Mouse (Mus musculus) liver (tissue): ENCODE measurements around the gene Rabgap1.
"Not testable (repeated sequence)": the region's sequence is repeated elsewhere in the genome, so short reads cannot be mapped to it uniquely, and the experiment has no call there.

Experiments used
- DNase-seq: peaks from one replicate; pipeline ENCODE4 v3.0.0-alpha.2; 2020; ENCODE audit warnings: mixed read lengths

The Rabgap1 gene

DNA sequence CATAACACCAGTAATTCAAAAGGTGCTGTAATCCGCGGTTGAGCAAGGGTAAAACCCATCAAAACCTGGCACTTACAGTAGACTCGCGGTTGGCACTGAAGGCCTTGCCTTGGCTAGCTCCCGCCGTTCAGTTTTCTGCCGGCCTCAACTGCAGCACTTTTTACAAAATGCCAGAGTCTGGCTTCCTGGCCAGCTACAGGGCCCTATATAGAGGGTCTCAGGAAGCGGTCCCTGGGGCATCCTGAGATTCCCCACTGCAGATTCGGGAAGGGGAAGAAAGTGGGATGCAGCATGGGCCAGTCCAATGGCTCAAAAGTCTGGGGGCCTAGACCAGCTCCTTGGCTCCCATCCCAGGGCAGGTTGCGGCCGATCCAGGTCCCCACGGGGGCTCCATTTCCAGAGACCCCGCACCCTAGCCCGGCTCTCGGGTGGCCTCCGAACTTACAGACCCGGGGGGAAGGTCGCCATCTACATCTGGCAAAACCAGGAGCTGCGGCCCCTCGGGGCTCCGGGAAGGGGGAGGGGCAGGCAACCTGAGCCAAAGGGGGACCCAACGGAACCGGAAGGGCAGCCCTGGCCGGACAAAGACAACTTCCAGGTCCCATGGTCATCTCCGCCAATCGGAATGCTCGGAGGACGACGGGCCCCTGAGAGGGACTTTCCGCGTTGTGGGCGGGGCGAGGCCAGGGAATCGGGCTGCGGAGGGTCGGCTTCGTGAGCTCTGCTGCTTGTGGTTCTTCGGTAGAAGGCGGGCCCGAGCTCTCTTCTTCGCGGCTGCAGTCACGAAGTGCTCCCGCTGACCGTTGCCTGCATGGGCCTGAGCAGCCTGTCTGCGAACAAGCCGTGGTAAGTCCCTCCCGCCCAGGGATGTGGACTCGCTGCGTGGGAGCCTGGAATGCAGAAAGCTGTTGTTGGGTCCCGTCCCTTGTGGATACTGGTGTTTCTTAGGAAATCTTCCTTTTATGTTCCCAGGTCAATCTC lies at the start of gene Rabgap1, which contains the start of the genes Zbtb26 and Zbtb6:
TSS of gene Rabgap1 (plus strand) at position 669 of the 981 bp plus-strand sequence.
TSS of gene Zbtb26 (minus strand) at position 525 of the 981 bp plus-strand sequence.
TSS of gene Zbtb6 (minus strand) at position 561 of the 981 bp plus-strand sequence.
- DNase-seq = peak; percentile 96

DNA sequence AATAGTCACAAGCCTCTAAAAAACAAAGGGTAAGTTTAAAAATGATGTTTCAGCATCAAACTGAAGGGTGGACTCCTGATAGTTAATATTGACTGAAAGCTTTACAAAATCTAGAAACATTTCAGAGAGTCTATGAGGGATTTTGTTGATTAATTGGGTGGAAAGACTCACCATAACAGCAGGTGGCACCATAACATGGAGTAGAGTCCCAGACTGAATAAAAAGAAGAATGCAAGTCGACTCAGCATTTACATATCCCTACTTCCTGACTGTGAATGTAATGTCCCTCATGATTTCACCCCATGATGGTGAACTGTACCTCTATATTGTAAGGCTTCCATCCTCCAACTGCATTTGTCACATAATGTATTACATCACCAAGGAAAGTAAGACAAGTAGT lies 47.5 kb upstream of the Rabgap1 start:
- DNase-seq = no peak

DNA sequence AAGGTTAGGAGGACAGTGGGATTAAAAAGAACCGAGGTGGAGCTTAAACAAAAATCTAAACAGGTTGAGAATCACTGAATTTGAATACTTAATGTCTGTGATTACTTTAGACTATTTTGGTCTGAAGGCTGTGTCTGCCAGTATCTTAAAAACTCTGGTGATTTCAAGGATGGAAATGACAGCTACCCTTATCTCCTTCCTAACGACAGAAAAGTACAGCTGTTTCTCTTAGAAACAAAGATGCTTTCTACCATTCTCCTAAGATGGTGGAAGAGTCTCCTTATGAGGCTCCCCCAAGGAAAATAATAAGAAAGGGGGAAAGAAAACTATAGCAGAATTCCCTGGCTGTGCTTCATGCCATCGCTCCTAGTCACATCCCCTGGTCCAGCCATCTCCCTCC lies 21.2 kb upstream of the Rabgap1 start:
- no peak for DNase-seq

DNA sequence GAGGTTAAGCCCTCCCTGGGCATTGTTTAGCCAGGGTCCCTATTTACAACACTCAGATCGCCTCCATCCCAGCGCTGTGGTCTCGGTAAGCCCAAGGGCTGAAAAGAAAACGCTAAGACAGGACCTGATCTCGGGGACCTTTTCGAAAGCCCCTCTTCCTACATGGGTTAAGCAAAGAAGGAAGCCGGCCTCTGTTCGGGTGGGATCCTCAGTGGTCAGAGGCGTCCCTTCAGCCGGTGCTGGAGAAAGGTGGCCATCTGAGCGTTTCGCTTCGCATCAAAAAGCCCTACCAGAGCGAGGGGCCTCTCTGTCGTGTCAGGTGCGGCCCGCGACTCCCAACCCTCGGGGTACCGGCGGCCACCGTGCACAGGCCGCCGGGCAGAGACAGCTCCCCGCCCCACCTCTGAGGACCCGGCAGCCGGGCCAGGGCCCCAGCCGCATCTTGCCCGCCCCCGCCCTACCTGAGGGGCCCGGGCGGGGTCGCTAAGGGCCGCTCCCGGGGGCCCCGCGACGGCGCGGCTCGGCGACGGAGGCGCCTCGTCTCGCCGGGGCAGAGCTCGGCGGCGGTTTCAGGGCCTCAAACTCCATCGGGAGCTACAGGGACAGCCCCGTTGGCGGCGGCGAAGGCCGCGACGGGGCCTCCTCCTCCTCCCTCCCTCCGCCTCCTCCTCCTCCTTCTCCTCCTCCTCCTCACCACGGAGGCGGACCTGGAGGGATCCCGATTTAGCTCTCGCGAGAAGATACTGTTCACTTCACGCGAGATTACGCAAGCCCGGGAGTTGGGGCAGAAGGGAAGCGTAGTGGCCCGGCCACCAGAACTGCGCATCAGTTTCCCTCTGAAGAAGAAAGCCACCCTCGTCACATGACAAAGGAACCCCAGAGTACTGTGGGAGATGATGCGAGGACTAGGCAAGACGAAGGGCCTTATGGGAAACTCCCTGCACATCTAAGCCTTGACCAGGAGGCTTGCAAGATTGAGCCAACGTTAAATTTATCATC lies 20.5 kb upstream of the Rabgap1 start, which contains the start of gene Rc3h2:
TSS of gene Rc3h2 (minus strand) at position 598 of the 999 bp plus-strand sequence.
- peak; percentile 95 for DNase-seq

DNA sequence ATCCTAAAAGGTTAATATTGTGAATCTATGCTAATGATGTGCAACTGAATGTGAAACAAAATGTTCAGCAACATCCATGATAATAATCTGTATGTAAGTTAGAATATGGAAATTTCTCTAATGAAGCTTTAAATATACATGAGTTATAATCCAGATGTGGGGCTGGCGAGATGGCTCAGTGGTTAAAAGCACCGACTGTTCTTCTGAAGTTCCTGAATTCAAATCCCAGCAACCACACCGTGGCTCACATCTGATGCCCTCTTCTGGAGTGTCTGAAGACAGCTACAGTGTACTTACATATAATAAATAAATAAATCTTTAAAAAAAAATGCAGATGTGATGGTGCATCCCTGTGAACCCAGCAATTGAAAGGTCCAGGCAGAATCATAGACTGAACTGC lies 19.4 kb upstream of the Rabgap1 start:
- DNase-seq = no peak

DNA sequence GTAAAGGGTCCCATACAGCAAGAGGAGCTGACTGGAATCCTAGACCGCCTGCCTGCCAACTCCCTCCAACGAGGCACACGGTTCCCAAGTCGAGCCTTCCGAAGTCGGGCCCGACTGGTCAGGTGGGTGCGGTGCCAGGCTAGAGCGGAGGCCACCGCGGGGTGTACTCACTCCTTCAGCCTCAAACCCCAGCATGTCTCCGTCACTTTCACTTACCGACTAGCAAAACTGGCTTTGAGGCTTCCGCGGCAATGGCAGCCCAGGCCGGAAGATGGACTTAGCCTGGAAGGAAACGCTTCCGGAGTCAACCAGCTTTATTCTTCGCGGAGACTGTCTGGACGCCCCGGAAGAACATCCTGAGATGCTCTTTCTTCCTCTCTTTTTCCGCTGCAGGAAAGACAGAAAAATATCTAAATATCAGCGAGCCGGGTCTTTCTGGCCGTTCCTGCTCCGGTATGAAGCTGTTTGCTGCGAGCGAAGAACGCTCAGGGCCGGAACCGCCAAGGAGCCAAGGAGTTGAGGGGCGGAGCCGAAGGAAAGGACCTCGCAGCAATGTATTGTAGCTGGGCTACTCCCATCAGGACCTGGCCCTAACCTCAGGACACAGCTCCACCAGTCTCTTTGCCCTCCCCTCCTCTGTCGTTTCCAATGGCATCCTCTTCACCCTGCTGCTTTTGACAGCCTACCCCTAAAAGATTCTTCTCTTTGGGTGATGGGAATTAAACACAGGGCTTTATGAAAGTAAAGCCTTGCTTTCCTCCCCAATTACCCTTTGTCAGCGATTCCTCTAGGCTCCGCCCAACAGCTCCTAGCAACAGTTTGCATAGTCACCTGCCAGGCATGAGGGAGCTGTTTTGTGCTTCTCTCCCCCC lies 12.2 kb upstream of the Rabgap1 start:
- DNase-seq = peak; percentile 84

DNA sequence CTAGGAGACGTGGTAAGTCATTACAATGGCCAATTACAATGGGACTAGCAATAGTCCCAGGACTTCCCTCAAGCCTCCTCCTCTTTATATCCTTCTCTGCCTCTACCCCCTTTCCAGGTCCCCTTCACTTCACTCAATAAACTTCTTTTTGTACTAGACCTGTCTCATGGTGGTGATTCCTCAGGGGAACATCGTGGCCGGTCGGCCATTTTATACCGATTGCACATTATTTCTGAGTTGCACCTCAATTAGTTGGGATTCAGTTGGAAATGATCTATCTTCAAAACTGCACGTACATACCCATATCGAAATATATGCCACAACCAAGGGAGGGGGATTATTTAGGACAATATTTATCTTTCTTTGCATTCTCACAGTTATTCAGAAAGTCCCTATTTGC lies 11.5 kb upstream of the Rabgap1 start:
- DNase-seq = no peak

DNA sequence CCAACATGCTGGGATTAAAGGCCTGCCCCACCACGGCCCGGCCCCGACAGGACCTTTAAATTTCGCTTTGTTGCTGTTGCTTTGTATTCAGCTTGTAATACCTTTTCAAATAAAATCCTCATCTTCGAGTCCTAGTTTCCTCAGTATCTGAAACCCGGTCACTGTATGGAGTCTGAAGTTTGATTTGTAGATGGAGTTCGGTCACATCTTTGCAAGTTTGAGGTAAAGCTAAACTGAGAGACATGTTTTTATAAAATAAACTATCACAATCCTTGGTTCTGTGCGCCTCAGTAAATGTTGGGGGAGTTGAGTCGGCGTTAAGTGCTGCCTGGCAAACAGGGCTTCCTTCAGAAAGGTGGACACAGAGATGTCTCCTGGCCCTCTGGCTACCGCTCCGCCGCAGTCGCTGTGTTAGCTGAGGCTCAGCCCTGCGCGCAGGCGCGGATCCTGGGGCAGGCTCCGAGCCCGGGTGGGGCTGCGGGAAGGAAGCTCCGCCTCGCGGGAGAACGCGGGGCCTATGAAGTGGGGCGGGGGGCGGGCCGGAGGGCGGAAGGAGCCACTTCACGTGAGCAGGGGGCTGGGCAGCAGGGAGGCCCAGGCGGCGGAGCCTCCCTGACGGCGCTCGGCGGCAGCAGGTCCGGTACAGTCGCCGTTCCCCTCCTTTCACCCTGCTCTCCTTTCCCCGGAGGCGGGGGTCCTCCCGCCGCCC lies 8.7 kb downstream of the Rabgap1 start:
- peak; percentile 96 for DNase-seq

DNA sequence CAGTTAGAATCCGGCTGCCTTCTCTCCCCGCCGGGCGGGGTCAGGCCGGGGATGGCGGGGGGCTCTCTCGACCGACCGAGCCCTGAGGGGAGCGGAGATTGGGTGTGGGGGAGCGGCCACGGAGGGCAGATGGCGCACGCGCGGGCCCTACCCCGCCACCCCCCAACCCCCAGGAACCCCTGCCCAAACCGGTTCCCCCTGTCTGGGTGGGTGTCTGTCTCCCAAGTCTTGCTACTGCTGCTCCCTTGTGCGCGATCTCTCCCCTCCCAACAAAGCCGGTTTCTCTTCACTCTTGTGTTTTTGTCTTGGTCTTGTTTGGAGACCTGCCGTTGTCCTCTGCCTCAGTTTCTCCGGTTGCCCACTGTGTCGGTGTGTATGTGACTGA lies 9.3 kb downstream of the Rabgap1 start:
- no peak for DNase-seq

DNA sequence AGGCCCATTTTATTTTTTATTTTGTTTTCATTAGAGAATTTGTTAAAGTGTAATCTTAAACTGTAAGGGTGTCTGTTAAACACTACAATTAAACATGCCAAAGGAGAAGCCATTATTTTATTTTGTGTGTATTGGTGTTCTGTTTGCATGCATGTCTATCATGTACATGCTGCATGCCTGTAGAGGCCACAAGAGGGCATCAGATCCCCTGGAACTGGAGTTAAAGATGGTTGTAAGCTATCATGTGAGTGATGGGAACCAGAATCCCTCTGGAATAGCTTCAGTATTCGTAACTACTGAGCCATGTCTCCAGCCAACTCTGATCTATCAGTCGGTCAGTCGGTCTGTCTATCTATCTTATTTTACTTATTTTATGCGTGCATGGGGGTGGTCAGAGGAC lies 17.6 kb downstream of the Rabgap1 start:
- DNase-seq = no peak

DNA sequence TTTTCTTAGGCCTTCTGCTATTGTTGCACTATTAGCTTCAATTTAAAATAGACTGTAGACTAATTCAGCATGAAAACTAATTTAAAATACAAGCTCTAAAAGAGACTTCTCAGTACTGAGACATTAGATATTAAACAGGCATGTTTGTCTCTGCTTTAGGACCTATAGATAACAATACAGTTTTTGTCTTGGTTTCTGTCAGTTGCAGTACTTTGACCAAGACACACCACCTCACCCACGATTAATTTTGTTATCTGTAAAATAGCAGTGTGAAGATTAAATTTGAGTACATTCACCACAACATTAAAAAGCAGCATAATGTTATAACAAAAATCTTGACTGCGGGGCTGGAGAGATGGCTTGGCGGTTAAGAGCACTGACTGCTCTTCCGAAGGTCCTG lies 23.2 kb downstream of the Rabgap1 start:
- no peak for DNase-seq

DNA sequence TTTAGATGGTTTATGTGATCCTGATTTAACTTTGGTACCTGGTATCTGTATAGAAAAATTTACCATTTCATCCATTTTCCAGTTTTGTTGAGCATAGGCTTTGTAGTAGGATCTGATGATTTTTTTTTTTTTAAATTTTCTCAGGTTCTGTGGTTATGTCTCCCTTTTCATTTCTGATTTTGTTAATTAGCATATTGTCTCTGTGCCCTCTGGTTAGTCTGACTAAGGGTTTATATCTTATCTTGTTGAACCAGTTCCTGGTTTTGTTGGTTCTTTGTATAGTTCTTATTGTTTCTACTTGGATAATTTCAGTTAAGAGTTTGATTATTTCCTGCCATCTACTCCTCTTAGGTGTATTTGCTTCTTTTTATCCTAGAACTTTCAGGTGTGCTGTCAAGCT lies 36.5 kb downstream of the Rabgap1 start:
- no peak for DNase-seq

DNA sequence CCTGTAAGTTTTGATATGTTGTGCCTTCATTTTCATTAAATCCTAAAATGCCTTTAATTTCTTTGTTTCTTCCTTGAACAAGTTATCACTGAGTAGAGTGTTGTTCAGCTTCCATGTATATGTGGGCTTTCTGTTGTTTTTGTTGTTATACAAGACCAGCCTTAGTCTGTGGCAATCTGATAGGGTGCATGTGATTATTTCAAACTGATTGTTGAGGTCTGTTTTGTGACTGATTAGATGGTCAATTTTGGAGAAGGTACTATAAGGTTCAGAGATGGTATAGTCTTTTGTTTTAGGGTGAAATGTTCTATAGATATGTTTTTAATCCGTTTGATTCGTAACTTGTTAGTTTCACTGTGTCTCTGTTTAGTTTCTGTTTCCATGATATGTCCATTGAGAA lies 37.0 kb downstream of the Rabgap1 start:
- no peak for DNase-seq

DNA sequence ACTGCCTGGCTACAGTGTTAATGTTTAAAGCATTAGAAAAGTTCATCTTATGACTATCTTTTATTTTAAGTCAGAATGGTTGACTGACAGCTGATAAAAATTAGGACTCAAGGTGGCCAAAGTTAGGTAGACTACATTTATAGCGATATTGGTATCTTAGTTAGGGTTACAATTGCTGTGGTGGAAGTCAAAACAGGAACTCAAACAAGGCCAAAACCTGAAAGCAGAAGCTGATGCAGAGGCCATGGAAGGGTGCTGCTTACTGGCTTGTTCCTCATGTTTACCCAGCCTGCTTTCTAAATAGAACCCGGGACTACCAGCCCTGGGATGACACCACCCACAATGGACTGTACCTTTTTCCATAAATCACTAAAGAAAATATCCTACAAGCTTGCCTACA lies 41.1 kb downstream of the Rabgap1 start:
- DNase-seq = no peak

DNA sequence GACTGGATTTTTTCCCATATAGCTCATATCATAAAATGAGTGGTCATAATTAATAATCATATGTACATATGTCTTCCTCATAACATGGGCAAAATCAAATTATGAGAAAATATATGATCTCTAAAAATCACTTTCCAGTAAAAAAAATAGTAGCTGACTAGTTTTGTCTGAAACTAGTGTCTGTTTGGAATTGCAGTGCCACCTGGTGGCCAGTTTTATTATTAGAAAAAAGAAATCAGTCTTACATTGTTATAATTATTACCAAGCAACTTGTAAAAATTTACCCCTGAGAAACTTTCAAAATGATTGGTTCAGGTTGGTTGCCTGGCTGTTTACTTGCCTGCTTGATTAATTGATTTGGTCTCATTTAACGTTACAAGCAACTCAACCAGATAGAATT lies 42.3 kb downstream of the Rabgap1 start:
- DNase-seq = peak; percentile 25

DNA sequence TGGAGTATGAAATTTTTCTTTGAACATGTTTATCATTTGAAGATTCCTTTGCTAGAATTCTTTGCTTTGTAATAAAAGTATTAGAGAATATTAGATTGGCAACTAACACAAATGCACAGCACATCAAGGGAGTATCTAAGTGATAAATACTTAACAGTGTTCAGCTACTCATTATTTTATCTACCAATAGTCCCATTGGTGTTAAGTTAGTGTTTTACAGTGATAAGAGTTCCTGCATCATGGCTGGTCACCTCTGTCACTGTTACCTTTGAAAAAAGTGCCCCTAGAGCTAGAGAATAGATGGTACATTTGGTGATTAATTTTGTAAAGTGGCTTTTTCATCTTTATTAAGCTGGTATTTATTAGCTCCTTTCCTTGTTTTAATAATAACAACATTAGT lies 43.3 kb downstream of the Rabgap1 start:
- no peak for DNase-seq

DNA sequence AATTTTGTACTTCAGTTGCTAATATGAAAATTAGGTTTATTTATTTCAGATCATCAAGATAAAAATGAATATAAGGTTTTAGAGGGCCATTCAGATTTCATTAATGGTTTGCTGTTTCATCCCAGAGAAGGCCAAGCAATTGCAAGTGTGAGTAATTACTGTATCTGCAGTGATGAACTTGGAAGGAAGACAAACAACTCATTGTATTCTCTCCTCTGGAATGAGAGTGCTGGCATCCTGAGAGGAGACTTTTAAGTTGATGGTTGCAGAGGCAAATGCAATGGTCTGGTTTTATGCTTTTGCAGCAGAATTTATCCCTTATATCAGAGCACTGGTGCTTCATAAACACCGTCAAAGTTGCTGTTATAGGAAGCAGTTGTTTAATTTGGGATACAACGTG lies 45.9 kb downstream of the Rabgap1 start:
- DNase-seq = no peak

DNA sequence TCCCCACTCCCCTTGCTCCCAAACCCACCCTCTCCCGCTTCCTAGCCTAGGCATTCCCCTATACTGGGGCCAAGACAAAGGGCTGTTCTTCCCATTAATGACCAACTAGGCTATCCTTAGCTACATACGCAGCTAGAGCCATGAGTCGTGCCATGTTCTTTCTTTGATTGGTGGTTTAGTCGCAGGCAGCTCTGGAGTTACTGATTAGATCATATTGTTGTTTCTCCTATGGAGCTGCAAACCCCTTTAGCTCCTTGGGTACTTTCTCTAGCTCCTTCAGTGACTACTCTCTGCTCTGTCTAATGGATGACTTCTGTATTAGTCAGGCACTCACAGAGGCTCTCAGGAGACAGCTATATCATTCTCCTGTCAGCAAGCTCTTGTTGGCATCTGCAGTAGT lies 54.2 kb downstream of the Rabgap1 start:
- no peak for DNase-seq

DNA sequence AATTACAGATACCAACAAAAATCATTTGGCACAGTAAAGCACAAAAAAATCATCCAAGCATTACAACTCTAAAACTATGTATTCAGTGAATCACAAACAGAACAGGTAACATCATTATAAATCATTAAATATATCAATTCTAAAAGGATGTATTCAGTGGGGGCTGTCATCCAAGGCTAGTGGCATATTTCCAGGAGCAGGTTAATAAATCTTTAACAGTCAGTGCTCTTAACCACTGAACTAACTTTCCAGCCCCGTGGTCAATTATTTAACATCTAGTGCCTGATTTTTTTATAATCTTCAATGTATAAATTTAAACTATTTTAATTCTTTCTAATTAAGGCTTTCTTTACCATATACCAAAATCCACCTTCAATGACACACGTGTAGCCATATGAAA lies 62.8 kb downstream of the Rabgap1 start:
- not testable (repeated sequence) for DNase-seq

DNA sequence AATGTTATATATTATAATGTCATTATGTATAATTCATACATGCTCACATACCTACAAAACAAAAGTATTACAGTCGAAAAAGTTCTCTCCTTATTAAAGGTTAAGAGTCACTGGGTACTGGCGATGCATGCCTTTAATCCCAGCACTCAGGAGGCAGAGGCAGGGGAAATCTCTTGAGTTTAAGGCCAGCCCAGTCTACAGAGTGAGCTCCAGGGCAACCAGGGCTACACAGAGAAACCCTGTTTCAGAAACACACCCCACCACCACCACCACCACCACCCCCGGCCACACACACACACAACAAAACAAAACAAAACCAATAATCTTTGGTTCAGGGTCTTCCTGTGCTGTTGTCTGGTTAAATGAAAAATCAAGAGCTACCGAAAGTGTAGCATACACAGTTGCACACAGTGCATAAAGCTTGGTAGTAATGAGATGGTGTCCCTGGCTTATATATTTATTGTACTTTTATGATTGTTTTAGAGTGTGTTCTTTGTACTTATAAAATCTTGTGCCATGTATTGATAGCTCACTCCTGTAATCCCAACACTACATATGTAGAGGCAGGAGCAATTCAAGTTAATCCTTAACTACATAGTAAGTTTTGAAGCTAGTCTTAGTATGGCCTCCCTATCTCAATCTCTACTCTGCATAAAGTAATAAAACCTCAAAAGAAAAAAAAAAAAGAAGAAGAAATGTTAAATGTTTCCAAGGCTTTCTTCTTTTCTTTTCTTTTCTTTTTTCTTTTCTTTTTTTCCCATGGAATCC lies 68.2 kb downstream of the Rabgap1 start:
- DNase-seq = no peak
